Mouse (Mus musculus): ENCODE measurements around the gene Olfm2. TPM values are rescaled to one million over a fixed set of nuclear protein-coding genes. Genes with fewer than 3 reads are reported as not detected.

Gene Olfm2
- total RNA-seq, 2 experiments from 2014 or later: 0.27 TPM; not detected in 1

Other genes starting within 250 kb of the Olfm2 start
- gene Zfp266, start 224.9 kb downstream of the Olfm2 start, total RNA-seq (2015): 40.6 and 48.8 TPM in 2 replicates
- gene Zfp266, start 224.9 kb downstream of the Olfm2 start, total RNA-seq (2017): 34.6 and 43.3 TPM in 2 replicates
- 9.5 and 12.0 TPM in 2 replicates for gene Zfp846, start 165.1 kb downstream of the Olfm2 start, total RNA-seq (2015)
- 4.7 and 5.6 TPM in 2 replicates for gene Zfp846, start 165.1 kb downstream of the Olfm2 start, total RNA-seq (2017)
- 420 and 464 TPM in 2 replicates for gene Ubl5, start 103.5 kb downstream of the Olfm2 start, total RNA-seq (2015)
- 94.8 and 151 TPM in 2 replicates for gene Ubl5, start 103.5 kb downstream of the Olfm2 start, total RNA-seq (2017)
- gene Fbxl12, start 101.6 kb downstream of the Olfm2 start, total RNA-seq (2015): 8.3 and 17.3 TPM in 2 replicates
- 4.2 and 6.4 TPM in 2 replicates for gene Fbxl12, start 101.6 kb downstream of the Olfm2 start, total RNA-seq (2017)
- gene Pin1, start 94.3 kb downstream of the Olfm2 start, total RNA-seq (2015): 14.7 and 18.5 TPM in 2 replicates
- gene Pin1, start 94.3 kb downstream of the Olfm2 start, total RNA-seq (2017): 14.7 and 19.1 TPM in 2 replicates
- gene Col5a3, start 68.7 kb upstream of the Olfm2 start, total RNA-seq (2015): 0.37 and 0.42 TPM in 2 replicates
- gene Col5a3, start 68.7 kb upstream of the Olfm2 start, total RNA-seq (2017): 0.29 and 0.54 TPM in 2 replicates
- not detected in 2 replicates for gene Rdh8, start 72.2 kb upstream of the Olfm2 start, total RNA-seq (2015)
- gene Rdh8, start 72.2 kb upstream of the Olfm2 start, total RNA-seq (2017): not detected in 2 replicates
- gene A230050P20Rik, start 122.3 kb upstream of the Olfm2 start, total RNA-seq (2015): 11.8 and 16.3 TPM in 2 replicates
- gene A230050P20Rik, start 122.3 kb upstream of the Olfm2 start, total RNA-seq (2017): 18.1 and 24.1 TPM in 2 replicates
- 0.73 and 0.81 TPM in 2 replicates for gene Angptl6, start 133.4 kb upstream of the Olfm2 start, total RNA-seq (2015)
- 0.54 and 0.87 TPM in 2 replicates for gene Angptl6, start 133.4 kb upstream of the Olfm2 start, total RNA-seq (2017)
- 46.8 and 49.6 TPM in 2 replicates for gene Ppan, start 141.8 kb upstream of the Olfm2 start, total RNA-seq (2015)
- gene Ppan, start 141.8 kb upstream of the Olfm2 start, total RNA-seq (2017): 147 and 151 TPM in 2 replicates
- 211 and 217 TPM in 2 replicates for gene Eif3g, start 152.3 kb upstream of the Olfm2 start, total RNA-seq (2015)
- gene Eif3g, start 152.3 kb upstream of the Olfm2 start, total RNA-seq (2017): 234 and 248 TPM in 2 replicates
- 109 and 114 TPM in 2 replicates for gene Dnmt1, start 213.5 kb upstream of the Olfm2 start, total RNA-seq (2015)
- gene Dnmt1, start 213.5 kb upstream of the Olfm2 start, total RNA-seq (2017): 222 and 314 TPM in 2 replicates
- gene S1pr2, start 230.4 kb upstream of the Olfm2 start, total RNA-seq (2015): 4.7 and 5.2 TPM in 2 replicates
- 1.8 and 2.5 TPM in 2 replicates for gene S1pr2, start 230.4 kb upstream of the Olfm2 start, total RNA-seq (2017)

All from megakaryocyte progenitor cell, adult 5-6 weeks (primary cell).